Mouse (Mus musculus) cerebellum, adult 18-20 months (tissue): ENCODE measurements at regions not wholly inside any gene's neighbourhood (a gene's known extent, or its start where the extent isn't known, plus 50 kb on each side); places are given as distances from the start of the nearest gene placed in this dataset.
"Not testable (repeated sequence)": the region's sequence is repeated elsewhere in the genome, so short reads cannot be mapped to it uniquely, and the experiment has no call there.

Experiments
- DNase-seq, 2 experiments: peaks; one replicate each; pipeline ENCODE4 v3.0.0; 2021

DNA sequence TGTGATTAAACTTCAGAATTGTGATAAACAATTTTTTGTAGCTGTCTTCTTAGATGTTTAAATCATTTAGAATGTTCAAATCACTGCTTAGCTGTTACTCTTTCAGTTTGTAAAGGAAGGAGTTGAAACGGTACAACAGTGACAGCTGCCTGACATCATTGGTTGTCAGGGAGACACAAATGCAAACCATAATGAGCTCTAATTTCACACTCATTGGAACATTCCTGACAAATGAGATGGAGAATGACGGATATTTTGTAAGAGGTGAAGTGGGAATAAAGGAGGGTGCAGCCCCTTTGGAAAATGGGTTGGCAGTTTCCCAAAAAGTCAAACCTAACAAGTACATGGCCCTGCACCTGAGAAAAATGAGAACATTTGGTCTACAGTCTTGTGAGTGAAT lies 62.5 kb downstream of the Rad51ap2 start:
- DNase-seq = no peak

DNA sequence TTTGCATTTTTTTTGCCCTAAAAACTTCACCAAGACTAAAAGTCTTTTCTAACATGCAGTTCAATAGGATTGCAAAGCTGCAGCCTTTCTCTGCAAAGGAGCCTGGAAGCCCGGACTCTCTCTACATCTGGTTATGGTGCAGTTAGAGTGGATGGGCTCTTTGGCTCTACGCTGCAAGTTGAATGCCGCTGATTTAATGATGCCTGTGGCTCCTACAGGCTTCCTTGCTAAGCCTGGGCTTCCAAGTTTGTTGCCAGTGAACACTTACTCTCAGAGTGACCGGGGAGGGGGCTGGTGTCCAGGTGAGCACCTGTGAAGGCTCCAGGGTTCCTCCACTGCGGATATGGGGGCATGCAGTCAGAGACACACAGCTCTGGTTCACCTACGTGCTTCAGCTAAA lies 107.0 kb downstream of the Rad51ap2 start:
- no peak for DNase-seq

DNA sequence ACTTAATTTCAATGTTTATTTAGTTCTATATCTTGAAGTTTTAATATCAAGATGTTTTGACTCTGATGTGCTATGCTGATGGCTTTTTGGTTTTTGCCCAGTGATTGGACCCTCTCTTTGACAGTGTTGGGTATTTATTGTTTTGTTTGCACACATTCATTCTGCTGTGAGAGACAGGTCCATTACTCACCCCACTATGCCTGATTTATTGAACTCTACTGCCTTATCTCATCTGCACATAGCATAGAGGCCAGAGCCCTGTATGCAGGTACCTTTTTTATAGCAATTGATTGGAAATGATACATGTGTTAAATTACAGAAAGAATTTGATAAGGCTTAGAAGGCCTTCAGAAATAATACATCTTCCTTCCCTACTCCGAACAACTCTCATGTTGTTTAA lies 114.3 kb downstream of the Rad51ap2 start:
- DNase-seq = no peak

DNA sequence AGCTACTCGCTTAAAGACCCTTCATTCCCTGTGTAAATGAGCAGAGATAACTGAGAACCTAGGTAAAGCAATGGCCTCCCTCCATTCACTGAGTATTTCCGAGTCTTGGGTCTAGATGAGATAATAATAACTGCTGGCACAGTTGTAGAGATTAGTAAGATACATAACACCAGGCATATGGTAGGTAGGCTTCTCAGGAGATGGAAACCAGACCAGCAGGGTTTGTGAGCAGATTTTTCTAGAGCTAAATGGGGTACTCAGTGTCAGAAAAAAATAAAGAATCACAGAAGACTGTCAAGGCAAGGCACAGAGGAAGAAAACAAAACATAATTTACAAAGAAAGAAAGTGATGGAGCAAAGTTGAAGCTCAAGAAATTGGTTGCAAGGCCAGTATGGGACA lies 148.1 kb downstream of the Rad51ap2 start:
- no peak for DNase-seq

DNA sequence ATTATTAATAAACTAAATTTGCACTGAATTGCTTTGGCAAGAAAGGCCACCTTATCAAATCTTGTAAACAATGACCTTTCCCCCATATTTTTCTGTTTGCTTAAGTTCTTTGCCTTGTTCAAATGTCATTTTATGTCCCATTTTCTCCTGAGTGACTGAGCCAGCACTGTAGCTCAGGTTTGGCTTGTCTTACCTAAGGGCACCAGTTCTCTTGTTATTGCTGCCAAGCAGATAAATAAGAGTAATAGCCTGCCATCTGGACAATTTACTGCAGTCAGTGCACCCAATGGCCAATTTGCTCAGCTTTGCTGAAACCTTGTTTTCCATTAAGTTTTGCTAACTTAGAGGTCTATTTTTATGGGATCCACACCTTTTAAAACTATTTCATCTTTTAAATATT lies 152.9 kb downstream of the Rad51ap2 start:
- DNase-seq = peak; percentile 5 to 31

DNA sequence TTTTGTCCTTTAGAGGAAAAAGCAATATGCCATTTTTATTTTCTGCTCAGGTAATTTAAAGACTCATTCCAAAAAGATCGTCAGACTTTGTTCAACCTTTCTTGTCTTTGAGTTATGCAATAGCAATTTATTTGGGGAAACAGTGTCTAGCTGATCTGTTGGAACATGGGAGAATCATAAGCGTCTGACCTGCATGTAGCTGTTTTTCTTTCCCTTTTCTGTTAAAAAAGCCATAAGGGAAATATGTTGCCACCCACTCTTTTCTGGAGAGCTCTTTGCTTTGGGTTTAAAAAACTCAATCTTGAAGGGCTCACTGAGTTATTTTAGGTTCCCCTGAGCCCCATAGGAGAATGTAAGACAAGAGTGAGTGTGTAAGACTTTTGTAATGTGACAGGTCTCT lies 155.8 kb downstream of the Rad51ap2 start:
- DNase-seq = no peak

DNA sequence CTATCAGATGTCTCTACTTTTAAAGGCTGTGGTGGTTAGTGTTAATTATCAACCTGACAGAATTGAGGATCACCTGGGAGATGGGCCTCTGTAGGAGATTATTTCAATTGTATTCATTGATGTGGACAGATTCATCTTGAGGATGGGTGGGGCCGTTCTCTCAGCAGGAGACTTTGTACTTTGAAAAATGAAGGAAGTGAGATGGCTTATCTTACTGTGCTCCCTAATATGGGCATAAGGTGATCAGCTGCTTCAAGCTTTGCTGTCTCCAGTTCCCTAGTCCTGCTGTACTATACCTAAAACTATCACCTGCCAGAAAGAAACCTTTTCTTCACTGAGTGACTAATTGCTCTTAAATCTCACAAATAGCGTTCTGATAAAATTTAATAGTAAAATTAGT lies 159.4 kb downstream of the Rad51ap2 start:
- no peak for DNase-seq

DNA sequence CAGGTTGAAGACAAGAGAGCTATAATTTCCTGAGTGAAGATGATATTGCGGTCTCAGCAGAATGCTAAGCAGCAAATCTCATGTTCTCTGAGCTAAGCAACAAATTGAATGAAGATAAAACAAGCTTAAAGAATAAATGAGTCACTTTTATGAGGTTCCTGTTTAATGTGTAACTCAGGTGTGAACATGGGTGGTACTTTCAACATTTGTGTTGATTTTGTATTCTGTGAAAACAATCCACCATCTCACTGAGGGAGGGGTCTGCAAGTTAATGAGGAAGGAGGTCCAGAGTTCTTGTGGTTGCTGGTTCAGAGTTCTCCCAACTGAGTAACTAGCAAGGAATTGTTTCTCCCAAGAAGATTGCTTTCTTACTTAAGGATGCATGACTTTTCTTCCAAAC lies 167.7 kb downstream of the Rad51ap2 start:
- no peak for DNase-seq

DNA sequence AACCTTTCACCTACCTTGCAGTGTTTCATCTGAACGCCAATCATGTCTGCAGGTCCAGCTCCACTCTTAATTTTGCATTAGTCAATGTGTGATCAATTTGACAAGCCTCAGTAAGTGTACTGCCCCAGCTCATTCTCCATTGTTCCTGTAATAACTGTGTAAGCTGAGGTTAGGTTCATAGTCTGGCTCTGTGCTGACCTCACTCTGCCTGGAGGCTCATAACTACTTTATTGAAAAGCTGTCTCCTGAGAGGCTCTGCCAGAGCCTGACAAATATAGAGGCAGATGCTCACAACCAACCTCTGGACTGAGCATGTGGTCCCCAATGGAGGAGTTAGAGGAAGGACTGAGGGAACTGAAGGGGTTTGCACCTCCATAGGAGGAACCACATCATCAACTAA lies 174.3 kb downstream of the Rad51ap2 start:
- no peak for DNase-seq

DNA sequence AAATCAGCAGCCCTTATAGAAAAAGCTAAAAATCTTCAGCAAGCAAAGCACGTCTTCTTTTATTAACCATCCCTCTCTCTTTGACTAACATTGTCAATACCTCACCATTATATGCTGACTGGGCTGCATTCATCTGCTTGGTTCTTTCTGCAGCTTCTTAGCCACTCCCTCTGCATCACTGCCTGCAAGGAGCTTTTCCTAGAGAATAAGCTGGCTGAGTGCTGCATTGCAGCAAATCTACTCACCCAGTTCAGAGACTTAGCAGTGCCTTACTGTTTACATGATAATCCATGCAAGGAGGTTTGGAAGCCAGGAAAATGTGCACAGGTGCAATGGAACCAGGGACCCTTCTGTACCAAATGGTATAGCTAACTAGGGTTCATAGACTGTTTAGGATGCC lies 175.9 kb downstream of the Rad51ap2 start:
- no peak for DNase-seq

DNA sequence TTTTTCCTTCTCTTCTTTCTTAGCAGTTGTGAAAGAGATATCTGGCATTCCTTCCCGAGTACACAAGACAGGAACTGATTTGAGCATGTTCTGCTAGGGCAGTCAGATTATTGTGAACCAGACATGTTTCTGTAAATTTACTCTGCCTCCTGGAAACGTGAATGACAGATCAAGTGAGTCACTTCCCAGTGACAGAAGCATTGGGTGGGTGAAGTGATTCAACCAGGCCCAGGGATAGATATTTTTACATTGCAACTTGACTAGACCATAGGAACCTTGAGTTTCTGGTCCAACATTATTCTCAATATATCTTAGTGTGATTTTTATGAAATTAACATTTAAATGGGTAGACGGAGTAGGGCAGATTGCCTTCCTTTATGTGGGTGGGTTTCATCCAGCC lies 217.4 kb downstream of the Rad51ap2 start:
- DNase-seq = no peak

DNA sequence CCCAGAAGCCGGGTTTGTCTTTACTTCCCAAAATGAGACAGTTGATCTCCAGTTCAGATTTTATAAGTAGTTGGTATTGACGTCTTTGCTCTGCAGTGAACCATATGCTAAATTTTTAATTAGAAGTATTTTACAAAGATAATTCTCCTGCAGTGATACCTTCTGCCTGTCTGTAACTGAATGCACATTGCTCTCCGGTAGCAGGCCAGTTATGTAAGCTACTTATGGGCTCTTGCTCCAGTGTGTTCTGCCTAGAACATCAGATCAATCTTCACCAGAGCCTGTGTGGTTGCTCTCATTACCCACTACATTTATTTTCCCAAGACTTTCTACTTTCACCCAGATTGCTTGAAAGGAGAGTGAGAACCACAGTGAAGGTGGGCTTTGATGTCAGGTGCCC lies 238.9 kb downstream of the Rad51ap2 start:
- DNase-seq = no peak

DNA sequence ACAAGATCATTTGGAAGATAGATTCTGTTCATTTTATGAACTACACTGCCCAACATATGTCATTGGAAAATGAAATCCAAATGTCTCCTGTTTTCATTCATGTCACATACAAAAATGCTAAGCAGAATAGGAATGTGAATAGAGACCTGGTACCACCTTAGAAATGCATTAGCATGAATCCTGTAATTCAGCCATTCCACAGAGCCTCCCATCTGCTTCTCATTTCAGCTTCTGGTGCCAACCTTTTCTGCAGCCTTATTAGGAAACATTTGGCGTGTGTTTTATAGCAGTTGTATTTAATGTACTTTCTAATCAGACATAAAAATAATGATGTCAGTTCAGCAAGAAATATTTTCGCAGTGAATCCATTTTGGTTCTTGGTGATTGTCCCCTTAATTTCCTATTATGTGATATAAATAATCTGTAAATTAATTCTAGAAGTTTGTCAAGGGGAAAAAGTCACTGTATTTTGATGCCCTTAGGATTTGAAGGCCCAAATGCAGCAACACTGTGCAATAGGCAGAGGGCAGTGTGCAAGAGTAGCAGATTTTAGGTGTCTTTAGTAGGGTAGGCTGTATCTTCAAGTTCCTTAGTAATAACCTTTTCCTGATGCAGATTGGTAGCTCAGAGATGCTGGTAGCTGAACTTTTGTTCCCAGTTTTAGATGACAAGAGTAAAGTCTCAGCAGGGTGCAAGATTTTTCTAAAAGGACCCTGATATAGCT lies 253.2 kb downstream of the Rad51ap2 start:
- no peak for DNase-seq

DNA sequence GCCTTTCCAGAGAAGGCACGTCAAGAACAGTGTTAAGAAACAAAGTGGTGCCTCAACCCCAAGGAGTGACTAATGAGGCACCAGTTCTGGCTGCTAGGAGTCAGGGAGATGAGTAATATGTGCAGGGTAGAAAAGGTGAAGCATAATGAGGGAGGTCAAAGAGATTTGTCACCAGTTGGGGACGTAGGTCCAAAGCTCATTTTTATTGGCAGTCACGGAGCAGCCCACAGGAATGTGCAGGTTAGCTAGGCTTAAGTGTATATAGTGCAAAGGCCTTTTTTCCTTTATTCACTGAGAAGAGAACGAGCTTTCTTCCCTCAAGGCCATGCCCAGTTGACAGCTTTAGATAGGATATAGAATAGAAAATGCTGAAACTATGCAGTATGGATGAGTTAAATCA lies 261.8 kb downstream of the Rad51ap2 start:
- DNase-seq = no peak

DNA sequence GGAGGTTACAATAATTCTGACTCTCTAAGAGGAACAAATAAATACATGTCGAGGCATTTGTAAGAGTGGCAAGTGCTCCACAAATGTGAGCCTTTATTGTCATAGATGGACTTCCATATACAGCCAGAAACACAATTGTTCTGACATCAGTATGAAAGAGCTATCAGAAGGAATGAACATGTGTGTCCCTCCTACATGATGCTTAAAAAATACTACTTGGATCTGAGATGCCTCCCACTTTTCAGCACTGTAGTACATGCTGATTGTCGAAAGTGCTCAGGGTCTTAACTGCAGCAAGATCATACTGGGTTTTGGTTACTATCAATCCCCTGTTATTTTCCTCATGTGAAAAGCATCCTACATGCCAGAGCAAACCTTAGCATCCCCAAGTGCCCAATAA lies 295.6 kb downstream of the Rad51ap2 start:
- no peak for DNase-seq

DNA sequence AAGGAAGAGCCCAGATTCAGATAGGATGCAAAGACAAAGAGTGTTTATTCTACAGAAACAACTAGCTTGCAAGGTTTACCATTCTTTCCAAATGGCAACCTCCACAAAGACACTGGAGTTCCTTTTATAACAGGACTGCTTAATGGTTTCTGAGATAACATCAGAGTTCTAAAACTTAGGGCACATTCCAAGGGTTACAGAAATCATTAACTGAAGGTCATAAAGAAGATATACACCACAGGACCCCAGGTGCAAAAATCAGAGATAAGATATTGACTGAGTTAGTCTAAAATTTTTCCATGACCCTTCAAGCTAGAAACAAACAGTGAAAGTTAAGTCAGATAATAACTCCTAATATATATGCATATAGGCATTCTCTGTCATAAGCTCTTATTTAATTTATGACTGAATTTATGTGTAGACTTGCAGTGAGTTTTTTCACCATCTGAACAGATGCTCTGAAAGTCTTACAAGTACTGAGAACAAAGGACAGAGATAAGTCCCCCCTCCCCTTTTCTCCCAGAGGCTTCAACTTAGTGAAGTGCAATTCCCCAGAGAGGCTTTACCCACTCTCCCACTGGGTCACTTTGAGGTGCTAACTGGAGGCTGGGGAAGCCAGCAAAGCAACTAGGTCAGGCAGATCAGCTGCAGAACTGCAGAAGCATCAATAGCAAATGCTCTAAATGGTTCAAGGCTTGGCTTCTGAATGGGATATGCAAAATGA lies 298.5 kb downstream of the Rad51ap2 start:
- DNase-seq = no peak

DNA sequence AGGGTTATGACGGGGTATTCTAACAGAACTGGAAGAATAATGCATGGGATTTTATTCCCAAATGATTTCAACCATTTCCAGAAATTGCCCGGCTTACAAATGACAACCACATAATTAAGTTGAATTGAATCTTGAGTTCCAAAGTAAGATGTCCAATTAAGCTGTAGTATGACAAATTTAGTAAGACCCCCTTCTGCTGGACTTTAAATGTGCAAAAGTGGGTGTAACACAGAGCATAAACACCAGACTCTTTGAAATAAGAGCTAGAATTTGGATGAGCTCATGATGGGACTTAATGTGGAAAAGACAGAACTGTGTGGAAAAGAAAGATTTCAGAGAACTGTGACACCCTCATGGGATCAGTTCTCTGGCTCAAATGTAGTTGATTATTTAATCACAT lies 346.4 kb downstream of the Rad51ap2 start:
- DNase-seq = no peak

DNA sequence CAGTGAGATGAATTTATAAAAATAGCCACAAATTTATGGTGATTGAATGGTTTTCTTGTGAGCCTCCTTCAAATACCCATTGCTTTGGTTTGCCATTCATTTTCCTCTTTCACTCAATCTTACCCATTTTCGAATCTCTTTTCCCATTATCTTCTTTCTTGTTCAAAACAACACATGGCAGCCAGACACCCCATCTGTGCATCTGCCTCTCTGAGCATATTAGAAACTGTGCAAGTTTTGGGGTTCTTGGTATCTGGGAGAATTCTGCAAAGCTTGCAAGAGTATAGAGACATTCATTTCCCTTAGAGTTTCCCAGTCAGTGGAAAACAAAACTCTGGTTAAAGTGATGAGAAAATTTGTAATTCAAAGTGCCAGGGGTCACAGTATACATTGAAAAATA lies 347.3 kb downstream of the Rad51ap2 start:
- no peak for DNase-seq

DNA sequence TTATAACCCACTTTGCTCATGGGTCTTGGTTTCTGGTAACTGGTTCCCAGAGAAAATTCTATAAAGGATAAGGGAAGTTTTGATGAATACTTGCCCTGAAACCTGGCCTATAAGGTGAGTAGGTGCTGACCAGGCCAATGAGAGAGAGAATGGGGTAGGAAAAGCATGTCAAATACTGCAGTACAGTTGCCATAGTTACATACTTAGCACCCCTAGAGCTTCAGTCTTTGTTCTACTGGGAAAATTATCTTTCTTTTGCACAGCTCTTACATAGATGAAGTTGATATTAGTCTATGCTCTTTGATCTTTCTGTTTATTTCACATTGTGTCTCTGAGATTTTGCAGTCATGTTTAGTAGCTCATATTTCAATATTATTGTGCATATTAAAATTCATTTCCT lies 373.8 kb downstream of the Rad51ap2 start:
- no peak for DNase-seq

DNA sequence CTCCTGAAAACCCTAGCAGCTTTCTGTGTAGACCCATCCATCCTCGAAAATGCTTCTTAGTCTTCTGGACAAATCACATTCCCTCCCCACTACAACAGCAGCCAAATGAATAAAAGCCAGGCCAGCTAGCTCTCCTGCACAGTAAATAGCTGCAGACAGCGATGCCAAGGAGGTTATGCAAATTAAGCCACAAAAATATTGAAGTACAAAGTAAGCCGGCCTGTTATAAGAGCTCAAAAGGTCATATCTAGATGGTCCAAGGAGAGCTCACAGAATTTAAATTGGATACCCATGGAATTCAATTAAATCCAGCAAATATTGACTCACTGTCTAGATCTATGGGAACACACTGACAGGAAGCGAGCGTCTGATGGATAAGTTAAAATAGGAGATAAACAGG lies 375.4 kb downstream of the Rad51ap2 start:
- no peak for DNase-seq

DNA sequence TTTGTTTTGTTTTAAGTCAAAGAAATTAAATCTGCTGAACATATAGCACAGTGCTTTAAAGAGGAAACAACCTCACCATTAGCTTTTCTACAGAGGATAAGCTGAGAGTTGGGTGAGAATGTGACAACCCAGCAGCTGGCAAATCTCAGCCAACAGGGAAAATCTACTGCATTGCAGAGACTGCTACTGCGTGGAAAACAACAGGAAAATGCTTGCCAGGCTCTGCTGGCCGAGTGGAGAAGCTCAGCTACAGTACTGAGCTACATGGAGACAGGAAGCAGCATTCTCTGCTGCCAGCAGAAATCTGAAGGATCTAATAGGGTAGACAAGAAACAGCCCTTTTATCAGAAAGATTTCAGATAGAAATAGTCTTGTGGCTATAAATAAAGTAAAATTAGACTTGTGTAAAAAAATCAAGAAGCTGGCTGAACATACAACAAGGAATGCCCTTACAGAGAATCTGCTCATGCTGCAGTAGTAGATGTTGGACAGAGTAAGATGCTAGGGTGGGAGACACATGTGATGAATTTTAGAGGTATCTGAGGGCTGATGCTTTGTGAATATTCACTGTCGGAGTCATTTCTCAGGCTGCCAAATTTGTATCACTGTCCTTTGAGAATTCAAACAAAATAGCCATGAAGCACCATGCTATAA lies 382.1 kb downstream of the Rad51ap2 start:
- no peak for DNase-seq

DNA sequence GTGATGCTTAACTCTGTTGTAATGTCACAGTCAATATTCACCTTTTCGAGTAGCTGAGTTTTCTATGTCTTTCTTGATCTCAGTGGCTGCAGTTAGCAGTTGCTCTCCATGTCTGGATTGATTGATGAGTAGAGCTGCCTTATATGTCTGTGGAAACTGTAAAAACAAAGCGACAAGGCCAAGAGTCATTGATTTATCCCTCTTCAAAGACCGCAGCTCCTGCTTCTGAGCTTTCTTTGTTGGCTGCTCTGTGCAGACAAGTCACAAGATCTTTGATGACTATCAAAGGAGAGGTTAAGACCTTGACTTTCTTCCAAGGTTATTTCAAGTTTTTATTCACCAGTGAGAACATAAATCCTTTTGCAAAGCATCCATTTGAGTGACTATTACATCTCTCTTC lies 395.2 kb downstream of the Rad51ap2 start:
- no peak for DNase-seq

DNA sequence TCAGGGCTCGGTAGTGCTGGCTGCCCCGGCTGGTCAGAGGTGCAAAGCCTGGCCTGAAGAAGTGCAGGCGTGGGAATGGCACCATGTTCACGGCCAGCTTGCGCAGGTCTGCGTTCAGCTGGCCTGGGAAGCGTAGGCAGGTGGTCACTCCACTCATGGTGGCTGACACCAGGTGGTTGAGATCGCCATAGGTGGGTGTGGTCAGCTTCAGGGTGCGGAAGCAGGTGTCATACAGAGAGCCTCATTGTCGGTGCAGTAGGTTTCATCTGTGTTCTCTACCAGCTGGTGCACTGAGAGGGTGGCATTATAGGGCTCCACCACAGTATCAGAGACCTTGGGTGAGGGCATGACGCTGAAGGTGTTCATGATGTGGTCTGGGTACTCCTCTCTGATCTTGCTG lies 380.1 kb upstream of the Fam49a start:
- not testable (repeated sequence) for DNase-seq

DNA sequence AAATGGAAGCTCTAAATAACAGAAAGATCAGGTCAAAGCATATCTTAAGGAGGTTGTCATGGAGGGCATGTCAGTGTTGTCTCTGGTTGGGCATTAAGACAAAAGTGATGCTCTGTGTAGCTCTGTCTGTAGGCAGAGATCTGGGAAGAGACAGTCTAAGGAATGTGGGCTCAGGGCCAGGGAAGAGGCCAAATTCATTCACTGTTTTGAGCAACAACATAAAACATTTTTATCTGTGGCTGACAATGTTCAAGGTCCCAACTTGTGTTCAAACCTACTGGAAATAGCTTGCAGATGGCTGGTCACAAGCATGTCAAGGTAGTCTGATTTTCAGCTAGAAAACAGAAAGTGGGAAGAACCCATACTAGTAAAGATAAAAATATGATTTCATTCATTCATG lies 374.6 kb upstream of the Fam49a start:
- DNase-seq = no peak
